Mouse (Mus musculus) megakaryocyte-erythroid progenitor cell, adult 5-6 weeks (primary cell): ENCODE measurements at regions not wholly inside any gene's neighbourhood (a gene's known extent, or its start where the extent isn't known, plus 50 kb on each side); places are given as distances from the start of the nearest gene placed in this dataset.

Source experiments
- ATAC-seq: replicated peaks from 2 replicates; pipeline ENCODE4 v1.8.0; 2016; ENCODE audit warnings: mild to moderate bottlenecking, inconsistent platforms; ENCODE audit not compliant: severe bottlenecking, poor library complexity, low FRiP score, low TSS enrichment

DNA sequence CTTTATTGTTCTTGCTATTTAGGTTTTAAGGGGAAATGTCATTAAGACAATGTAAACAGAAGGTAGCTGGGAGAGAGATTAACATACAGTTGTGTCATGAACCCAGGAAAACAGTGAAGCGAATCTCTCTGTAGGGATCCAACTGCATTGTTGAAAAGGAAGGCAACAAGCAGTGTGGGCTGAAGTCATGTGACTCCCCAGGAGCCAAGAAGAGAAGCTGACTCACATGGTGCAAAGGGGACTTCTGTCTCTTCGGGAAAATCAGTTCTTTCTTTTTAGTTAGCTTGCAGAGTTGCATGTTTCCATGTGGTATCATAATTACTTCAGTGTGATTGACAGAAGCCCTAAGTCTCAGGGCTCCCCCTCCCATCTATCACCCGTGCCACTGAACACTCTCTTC, 170.7 kb upstream of the Gm765 start:
- ATAC-seq: no peak

DNA sequence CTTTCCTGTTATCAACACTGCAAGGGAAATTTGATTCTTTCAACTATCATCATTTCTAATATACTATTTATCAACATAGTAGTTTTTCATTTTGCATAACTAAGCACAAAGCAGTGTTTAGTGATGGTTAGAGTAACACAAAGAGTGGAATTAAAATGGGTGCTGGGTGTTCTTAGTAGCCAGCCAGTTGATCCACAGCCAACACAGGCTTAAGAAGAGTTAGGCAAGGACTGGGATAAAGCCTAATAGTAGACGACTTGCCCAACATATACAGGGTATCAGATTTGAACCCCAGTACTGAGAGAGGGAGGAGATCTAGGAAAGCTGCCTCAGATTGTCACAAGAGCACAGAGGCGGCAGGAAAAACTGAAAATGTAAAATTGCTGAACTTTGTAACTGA, 160.2 kb upstream of the Gm765 start:
- no peak for ATAC-seq

DNA sequence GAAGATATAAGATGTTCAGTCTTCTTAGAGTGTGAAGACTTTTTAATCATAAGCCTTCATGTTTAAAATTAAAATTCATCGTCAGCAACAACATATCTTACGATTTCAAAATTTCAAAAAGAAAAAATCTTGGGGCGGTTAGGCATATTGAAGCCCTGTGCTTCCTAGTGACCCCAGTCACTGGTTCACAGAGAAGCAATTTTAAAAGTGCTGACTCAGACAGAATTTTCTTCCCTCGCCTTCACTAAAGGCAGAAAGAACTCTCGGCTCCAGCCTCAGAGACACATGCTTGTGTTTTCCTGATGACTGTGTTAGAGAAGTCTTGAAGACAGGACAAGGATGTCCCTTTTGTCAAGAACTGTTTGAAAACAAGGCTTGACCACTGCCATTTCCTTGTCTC, 157.2 kb upstream of the Gm765 start:
- ATAC-seq: no peak

DNA sequence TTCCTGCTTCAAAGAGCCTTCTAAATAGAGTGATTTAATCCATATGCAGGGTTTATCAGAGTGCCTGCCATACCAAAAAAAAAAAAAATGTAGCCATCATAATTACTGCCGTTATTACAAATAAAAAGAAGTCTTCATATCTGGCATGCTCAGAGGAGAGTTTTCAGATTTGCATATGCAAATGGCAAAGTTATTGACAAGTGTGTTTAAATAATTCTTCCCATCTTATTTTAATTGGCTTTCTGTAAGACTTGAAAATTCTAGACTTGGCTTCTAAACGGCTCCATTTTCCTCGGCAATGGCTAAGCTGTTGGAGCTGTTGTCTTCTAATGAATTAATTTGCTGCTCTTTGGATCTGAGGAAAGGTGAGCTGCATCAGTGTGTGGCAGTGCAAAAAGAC, 144.1 kb upstream of the Gm765 start:
- ATAC-seq: no peak

DNA sequence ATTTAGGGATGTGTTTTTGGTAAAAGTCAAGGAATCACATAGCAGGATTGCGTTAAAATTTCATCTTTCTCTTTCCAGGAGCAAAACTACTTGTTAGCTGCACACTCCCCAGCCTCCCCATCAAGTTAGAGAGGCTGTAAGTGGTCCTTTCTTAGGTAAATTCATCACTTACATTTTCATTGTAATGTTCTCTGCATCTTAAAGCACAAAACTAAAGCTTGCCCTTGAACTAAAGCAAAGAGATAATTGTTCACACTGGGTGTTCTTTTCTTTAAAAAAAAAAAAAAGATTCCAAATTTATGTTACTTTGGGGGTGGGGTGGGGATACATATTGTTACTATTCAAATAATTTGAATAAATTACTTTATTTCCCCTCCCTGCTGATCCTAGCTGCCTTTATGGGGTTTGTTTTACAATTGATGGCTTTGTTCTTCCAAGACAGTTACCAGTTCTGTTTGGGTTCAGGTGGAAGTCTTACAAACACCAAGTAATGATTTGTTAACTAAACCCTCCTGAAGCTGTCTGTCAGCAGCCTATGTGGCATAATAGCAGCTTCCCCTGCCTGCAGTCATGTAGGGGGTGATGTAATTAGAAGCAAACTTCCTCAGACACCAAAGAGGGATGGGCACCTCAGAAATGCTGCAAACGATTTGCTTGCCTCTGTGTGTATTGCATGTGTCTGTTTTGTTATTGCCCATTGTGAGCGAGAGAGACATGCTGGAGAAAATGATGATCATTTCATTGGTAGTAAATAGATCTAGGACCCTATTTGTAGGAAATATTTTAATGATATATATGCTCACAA, 141.0 kb upstream of the Gm765 start:
- ATAC-seq: no peak

DNA sequence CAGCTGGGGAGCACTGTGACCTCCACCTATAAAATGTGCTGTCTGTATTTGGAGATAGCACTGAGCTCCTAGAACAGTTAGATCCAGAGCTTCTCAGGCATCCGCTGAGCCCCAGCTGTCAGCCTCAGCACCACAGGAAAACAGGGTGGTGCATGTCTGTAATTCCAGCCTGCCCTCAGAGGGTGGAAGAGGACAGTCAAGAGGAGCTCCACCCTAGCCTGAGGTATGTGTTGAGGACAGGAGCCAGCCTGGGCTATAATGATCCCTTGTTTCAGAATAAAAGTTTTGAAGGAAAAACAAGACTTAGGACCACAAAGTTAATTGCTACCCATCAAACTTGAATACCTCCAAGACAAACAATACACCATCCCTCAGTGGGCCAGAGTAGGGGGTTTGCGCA, 139.8 kb upstream of the Gm765 start:
- ATAC-seq: no peak

DNA sequence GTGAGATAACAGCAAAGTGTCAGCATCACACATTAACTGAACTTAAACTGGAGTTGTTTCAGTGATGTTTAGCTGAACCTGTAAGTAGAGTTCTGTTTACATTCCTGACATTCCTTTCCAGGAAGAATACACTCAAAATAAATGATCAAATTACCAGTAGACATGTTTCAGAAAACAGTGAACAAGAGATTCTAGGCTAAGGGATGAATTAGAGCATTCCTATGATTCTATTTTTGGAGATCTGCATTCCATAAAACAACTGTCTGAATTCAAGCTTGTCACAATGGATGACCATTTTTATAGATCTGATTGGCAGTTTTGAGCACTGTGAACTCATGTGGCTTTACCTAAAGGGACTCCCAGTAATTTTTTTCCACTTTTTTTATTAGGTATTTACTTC, 125.0 kb upstream of the Gm765 start:
- ATAC-seq: no peak

DNA sequence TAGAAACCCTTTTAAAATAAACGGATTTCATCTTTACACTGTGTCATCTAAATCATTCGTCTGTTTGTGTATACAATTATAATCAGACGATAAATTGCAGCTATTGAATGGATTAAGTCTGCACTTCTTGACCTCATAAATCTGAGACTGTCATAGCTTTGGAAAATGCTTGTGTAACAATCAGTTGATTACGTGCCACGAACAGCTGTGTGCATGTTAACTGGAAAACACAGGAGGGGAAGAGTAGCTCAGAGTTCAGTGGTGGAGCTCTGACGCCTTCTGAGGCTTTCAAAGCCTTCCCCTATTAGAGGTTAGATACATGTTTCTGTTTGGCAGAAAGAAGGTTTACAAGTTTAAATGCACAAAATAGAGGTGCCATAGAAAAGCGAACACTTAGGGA, 109.7 kb upstream of the Gm765 start:
- no peak for ATAC-seq

DNA sequence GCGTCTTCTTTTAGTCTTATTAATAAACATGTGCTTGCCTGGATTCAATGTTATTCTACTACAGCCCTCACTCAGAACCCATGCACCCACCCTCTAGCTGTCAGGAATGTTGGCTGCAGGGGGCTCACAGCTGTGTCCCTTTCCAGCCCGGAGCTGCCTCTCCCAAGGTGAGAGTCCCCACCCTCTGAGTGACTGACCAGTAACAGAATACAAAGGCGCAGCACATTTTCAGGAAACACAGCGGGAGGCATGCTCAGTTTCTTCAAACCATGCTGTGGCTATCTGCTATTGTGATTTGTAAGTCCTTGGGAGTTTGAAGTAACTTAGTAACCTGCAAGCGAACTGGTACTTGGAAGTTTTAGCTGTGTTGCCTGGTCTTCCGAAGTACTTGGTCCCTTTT, 93.1 kb upstream of the Gm765 start:
- ATAC-seq: no peak

DNA sequence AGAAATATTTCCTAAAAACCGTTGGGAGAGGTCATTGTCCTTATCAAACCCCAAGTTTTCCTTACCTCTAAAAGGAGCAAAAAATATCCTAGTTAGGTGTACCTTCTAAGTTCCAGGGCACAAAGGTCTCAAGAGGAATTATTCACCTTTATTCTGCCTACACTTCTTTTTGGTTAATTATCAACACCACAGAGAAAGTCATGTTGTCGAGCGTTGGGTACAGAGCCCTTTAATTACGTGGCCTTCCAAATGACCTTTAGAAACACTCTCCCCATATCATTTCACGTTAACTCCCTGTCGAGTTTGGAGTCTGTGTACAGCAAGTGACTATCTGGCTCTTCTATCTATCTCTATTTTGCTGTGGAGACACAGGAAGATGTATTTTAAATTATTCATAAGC, 90.7 kb upstream of the Gm765 start:
- no peak for ATAC-seq

DNA sequence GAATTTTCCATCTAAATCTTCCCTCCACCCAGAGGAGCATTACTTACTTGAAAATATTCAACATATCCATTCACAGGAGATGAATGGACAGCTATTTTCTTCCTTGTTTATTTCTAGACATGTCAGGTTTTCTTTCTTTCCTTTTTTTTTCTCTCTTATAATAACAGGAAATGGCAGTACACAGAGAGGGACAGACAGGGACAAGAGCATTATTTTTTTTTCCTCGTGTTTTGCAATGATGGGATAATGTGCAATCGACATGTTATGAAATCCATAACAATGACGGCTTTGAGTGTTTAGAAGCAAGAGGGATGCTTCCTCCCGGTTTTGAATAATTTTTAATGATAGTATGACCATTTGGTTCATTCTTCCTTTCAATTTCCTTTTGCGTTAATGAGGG, 86.6 kb upstream of the Gm765 start:
- ATAC-seq: no peak

DNA sequence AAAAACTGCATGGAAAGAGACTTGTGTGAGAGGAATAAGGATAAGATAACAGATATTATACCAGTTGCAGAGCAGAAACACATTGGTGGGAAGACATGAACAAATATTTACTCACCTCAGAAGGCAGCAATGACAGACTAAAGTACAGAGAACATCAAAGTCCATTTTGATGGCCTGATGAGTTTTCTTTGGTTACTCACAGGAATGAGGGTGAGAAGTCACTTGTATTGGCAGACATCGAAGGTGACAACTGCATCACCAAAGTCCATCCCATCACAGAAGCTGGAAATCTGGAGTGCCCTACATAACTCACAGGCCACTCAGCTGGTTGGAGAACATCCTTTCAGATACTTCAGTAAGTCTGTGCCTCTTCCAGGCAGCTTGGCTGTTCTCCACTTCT, 60.1 kb upstream of the Gm765 start:
- no peak for ATAC-seq

DNA sequence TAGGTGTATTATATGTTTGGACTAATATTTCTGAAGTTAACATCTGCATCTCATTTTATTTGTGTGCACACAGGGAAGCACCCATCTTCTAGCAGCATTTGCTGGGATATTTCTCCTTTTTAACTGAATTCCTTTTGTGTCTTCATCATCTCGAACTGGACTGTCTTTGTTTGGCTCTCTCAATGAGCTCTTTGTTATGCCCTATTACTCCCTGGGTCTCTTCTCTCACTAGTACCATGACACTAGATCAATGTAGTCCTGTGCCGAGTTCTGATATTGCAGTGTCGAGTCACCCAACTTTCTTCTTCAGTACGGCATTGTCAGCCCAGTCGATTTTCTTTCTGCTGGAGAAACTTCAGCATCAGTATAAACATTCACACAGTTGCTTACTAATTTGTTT, 52.0 kb upstream of the Gm765 start:
- ATAC-seq: no peak
